Mouse (Mus musculus) stomach, adult 2 months (tissue): ENCODE measurements around the gene Rtn3. TPM values are rescaled to one million over a fixed set of nuclear protein-coding genes. Genes with fewer than 3 reads are reported as not detected.

Experiments
- polyA plus RNA-seq: library from polyadenylated mRNA; depleted of rRNA; stranded (reverse); fragments of >200 nt; gene quantifications from 2 replicates; pipeline ENCODE4 v1.2.3, GENCODE M21; 2012; rRNA removed

Rtn3 gene
- polyA plus RNA-seq, result 42.4 and 79.8 TPM in 2 replicates

DNA sequence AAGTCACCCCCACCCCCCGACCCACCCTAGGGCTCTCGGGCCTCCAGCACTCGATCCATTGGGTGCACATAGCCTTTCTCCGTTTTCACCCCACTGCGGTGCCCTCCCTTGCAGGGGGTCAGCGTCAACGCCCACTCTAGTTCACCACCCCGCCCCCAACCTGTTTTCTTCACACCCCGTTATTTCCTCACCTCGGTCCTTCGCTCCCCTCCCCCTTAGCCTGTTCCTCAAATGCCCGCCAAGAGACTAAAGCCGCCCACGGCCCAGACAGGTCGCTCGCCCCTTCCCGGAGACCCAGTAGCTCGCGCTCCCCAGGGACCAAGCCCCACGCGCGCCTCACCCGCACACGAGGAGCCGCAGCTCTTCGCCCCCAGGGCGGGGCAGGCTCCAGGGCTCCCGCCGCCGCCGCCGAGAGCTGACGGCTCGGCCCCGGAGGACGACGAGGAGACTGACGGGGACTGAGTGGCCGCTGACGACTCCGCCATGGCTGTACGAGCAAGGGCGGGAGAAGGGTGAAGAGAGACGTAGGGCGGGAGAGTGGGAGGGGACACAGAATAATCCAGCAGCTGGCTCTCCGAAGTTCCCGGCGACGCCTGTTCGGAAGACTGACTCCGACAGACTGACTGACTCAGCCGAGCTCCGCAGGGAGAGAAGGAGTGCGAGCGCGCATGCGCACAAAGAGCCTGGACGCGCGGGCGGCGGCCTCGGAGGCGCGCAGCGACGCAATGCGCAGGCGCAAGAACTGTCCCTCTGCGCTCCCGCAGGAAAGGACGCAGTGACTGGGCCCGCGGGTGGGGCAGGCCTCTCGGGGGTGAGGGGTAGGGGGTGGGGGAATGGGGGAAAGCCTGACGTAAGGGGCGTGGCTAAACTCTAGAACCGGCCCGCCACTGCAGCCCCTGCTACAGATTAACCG is at the start of gene Rtn3:
Rtn3 (minus strand) TSS at position 683 of the 913 bp plus-strand sequence.

GRCm38 (mm10) chr19:7493352-7494186 is 10.5 kb upstream of the Rtn3 start, which contains the start of gene Atl3:
Gene Atl3, plus strand, starts transcription at chr19:7494040.

DNA sequence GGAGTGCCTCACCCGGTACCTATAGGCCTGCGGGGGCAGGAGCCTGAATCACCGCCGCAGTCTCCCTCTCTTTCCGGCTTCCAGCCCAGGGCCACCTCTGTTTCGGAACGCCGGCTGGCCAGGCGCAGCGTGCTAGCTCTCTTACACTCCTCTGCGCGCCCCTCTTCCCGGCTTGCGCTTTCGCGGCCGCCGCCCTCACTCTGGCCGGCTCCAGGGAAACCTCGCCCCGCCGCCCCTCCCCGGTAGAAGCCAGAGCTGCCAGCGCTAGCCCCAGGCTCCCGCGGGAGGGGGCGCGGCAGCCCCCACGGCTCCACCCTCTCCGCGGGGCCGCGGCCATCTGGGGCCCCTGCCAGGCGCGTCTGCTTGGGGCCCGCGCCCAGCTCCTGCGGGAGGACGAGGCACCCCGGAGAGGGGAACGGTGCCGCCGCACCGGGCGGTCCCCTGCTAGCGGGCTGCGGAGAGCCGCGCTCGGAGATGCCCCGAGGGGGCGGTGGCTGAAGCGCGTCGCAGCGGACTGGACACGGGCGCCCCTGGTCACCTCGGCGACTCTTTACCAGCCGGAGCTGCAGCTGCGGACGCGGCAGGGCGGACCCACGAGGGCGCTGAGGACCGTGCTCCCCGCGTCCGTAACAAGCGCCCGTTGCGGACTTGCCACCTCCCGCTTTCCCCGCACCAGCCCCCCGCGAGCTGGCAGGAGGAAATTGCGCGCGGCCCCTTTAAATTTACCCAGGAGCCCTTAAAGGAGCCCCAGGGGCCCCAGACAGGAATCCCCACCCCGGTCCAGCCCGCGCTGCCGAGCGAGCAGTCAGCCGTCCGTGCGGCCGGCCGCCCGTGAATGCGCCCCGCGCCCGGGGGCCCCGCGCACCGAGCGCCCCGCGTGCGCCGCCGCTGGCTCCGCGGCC is 66.0 kb downstream of the Rtn3 start, which contains the start of gene 2700081O15Rik:
2700081O15Rik (plus strand) TSS at position 792 of the 902 bp plus-strand sequence.

DNA sequence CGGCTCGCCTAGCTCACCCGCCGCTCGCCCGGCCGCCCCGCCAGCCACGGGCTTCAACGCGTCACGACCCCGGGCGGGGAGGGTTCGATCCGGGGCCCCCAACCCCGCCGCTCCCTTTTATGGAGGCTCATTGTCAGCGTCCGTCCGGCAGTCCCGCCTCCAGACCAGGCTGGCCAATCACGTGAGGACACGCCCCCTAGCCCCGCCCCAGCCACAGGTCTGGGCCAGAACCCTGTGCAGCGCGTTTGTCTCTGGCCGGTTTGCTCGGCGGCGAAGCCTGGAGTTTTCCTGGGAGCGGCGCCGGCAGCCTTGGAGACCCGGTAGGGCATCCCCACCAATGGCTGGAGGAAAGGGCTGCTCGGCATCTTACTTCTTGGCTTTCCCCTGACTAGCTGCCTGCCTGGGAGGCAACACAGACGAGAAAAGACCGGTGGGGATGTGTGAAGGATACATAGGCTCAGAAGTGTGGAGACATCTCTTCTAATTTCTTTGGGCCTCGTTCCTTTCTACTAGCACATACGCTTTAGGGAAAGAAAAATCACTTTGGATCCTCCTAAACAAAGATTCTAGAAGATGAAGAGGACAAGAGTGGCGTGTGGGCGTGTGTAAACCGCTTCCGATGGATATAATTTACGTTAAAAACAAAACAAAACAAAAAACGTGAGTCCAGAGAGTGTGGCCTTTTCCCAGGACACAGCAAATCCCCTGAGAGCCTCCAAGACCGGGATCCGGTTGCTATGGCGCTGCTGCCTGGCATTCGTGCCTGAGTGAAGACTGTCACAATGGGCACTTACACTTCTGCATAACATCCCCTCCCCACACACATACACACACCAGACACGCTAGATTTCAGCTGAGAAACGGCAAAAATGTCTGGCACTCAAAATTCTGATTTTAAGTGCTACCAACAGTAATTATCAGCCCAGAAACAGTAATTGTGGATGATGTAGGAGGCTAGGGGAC is 99.9 kb downstream of the Rtn3 start, which contains the start of gene Spindoc:
Spindoc (minus strand) TSS at position 92 of the 963 bp plus-strand sequence.

Other genes with a start within 250 kb of the Rtn3 start
- 9.4 and 9.6 TPM in 2 replicates for gene Naa40, start 242.1 kb downstream of the Rtn3 start, polyA plus RNA-seq
- gene Rcor2, start 216.0 kb downstream of the Rtn3 start, polyA plus RNA-seq, result 1.8 and 2.2 TPM in 2 replicates
- 107 and 122 TPM in 2 replicates for gene Mark2, start 141.4 kb downstream of the Rtn3 start, polyA plus RNA-seq
- gene Spindoc, start 100.3 kb downstream of the Rtn3 start, polyA plus RNA-seq, result 9.2 and 13.9 TPM in 2 replicates
- 10.5 and 12.3 TPM in 2 replicates for gene 2700081O15Rik, start 65.7 kb downstream of the Rtn3 start, polyA plus RNA-seq
- gene Atl3, start 10.8 kb upstream of the Rtn3 start, polyA plus RNA-seq, result 2.2 and 3.9 TPM in 2 replicates
- 5.0 and 5.6 TPM in 2 replicates for gene Pla2g16, start 74.2 kb upstream of the Rtn3 start, polyA plus RNA-seq
- gene Lgals12, start 123.9 kb upstream of the Rtn3 start, polyA plus RNA-seq, result 5.2 and 6.3 TPM in 2 replicates
- 0.39 and 0.48 TPM in 2 replicates for gene Hrasls5, start 129.3 kb upstream of the Rtn3 start, polyA plus RNA-seq
- gene Slc22a19, start 228.0 kb upstream of the Rtn3 start, polyA plus RNA-seq, result not detected in 2 replicates